Mouse (Mus musculus) ES-Bruce4 (cell line): ENCODE data around the gene Ptprj. TPM values are rescaled to one million over a fixed set of nuclear protein-coding genes. Genes with fewer than 3 reads are reported as not detected.

ENCODE experiments used
- H3K27ac ChIP-seq: 2 replicates; pipeline ENCODE4 v1.5.1; 2012; ENCODE audit warnings: low read length, inconsistent platforms; ENCODE audit not compliant: insufficient read depth
- H3K27me3 ChIP-seq: 2 replicates; pipeline ENCODE4 v1.6.1; 2012; ENCODE audit warnings: mild to moderate bottlenecking, low read length, inconsistent platforms; ENCODE audit not compliant: control insufficient read depth, poor library complexity, insufficient read depth, severe bottlenecking
- H3K36me3 ChIP-seq: 2 replicates; pipeline ENCODE4 v1.6.1; 2012; ENCODE audit warnings: inconsistent platforms, mild to moderate bottlenecking, low read length, moderate library complexity; ENCODE audit not compliant: control insufficient read depth, poor library complexity, insufficient read depth, severe bottlenecking
- H3K4me1 ChIP-seq: one replicate; pipeline ENCODE4 v1.8.1; 2011; ENCODE audit warnings: low read length; ENCODE audit not compliant: control insufficient read depth, insufficient read depth
- H3K4me3 ChIP-seq: 2 replicates; pipeline ENCODE4 v1.5.1; 2011; ENCODE audit warnings: low read depth, mild to moderate bottlenecking, low read length
- H3K9ac ChIP-seq: 2 replicates; pipeline ENCODE4 v1.6.1; 2012; ENCODE audit warnings: low read depth, mild to moderate bottlenecking, inconsistent platforms; ENCODE audit not compliant: poor library complexity, severe bottlenecking
- H3K9me3 ChIP-seq: replicated peaks from 2 replicates; pipeline ENCODE4 v1.6.1; 2012; ENCODE audit warnings: mild to moderate bottlenecking, low read length, inconsistent platforms; ENCODE audit not compliant: control insufficient read depth, poor library complexity, insufficient read depth, severe bottlenecking
- CTCF ChIP-seq: IDR thresholded peaks from one replicate; pipeline ENCODE4 v1.8.1; 2011; ENCODE audit warnings: low read depth, low read length
- EP300 ChIP-seq: IDR thresholded peaks from 2 replicates; pipeline ENCODE4 v1.6.1; 2011; ENCODE audit warnings: low read depth, low read length; ENCODE audit not compliant: insufficient read depth
- POLR2A ChIP-seq: IDR thresholded peaks from one replicate; pipeline ENCODE4 v1.8.1; 2011; ENCODE audit warnings: low read length; ENCODE audit not compliant: insufficient read depth
- polyA plus RNA-seq: library from polyadenylated mRNA; stranded (reverse); fragments of >200 nt; gene quantifications from 2 replicates; pipeline ENCODE4 v1.2.4, GENCODE M21; 2011; ENCODE audit warnings: low read depth; ENCODE audit not compliant: missing spikeins, insufficient read depth, insufficient read length

Gene Ptprj
- polyA plus RNA-seq, 1 experiment: 5.5 TPM

GRCm38 (mm10) chr2:90496680-90497074 is 83.8 kb downstream of the Ptprj start:
- H3K27ac ChIP-seq: no peak overlapping the region
- H3K4me3 ChIP-seq: no peak overlapping the region

DNA sequence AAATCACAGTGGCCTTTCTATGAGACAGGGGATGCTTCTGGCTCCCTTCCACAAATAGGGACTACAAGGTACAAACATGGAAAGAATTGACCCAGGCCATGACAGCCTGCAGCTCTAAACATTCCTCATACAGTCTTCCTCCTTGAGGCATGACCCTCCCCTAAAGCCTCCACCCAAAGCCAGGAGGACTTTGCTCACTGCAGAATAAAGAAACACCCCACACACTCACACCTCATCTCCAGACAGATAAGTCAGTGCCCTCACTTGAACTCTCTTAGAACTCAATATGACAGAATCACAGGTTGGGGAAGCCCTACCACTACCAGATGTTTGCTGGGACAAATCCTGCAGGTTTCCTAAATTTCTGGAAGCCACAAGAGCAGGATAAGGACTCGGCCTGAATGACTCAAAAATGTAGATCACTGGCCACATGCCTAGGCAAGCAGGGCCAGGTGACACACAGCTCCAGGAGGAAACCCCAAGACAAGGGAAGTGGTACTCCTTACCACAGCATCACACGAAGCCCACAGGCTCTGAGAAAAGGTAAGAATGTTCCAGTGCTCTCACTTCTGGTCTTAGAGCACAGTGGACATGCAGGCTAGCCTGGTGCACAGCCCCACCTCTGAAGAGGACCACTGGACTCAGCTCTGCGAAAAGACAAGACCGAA is 84.3 kb downstream of the Ptprj start:
- Histone ChIP-seq H3K4me3 (no peak overlapping the region), H3K36me3 (no peaks in the 10 kb centered on the region), H3K9ac (no peak overlapping the region), H3K27me3 (no peaks in the 10 kb centered on the region), H3K9me3 (no peaks in the 10 kb centered on the region), H3K4me1 (no peaks in the 10 kb centered on the region), H3K27ac (no peak overlapping the region)
- TF ChIP-seq POLR2A (no peak), EP300 (no peak), CTCF (no peak)

More at GRCm38 (mm10) chr2:90496680-90497074, 83.8 kb downstream of the Ptprj start:
- H3K9me3 ChIP-seq: no peaks in the 10 kb centered on the region
- H3K36me3 ChIP-seq: no peaks in the 10 kb centered on the region
- no peak overlapping the region for H3K9ac ChIP-seq
- H3K4me1 ChIP-seq: no peaks in the 10 kb centered on the region
- no peak for TF ChIP-seq POLR2A
- no peak for TF ChIP-seq CTCF
- TF ChIP-seq EP300: no peak
- no peaks in the 10 kb centered on the region for H3K27me3 ChIP-seq

DNA sequence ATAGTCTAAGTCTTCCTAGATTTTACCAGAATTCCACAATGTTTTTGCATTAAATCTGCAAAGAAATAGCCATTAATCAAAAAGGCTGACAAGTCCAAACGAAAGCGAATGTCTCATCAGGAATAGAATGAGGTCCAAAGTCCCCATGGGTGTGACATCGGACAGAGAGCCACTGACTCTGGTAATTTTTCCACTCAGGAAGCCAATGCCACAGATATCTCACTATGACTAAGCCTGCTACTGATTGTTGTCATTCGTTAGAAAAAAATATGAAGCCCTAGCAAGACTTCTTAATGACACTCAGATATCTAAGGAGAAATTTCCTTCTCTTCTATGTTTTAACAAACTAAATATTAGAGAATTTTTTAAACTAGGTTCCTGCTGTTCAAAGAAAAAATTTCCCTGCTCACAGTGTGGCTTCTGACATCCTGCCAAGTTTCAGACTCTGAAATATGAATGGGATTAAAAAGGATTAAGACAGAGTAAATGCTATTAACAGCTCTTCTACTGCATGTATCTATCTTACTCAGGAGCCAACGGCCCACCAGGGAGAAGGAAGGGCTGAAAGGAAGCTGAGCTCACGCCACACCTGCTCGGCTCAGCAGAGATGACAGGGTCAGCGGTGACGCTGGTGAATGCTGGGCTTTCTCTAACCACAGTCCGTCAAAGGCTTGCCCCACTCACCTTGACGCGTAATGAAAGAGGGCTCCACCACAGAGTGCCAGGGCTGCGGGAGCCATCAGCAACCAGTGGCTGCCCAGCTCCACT is 90.0 kb downstream of the Ptprj start:
- H3K27ac ChIP-seq: no peak overlapping the region
- no peaks in the 10 kb centered on the region for H3K4me1 ChIP-seq
- no peaks in the 10 kb centered on the region for H3K36me3 ChIP-seq
- no peak overlapping the region for H3K9ac ChIP-seq
- H3K27me3 ChIP-seq: no peaks in the 10 kb centered on the region
- no peaks in the 10 kb centered on the region for H3K9me3 ChIP-seq
- TF ChIP-seq POLR2A: no peak
- no peak for TF ChIP-seq EP300
- no peak overlapping the region for H3K4me3 ChIP-seq

- Histone ChIP-seq H3K9ac (no peak overlapping the region), H3K27me3 (no peaks in the 10 kb centered on the region), H3K4me1 (no peaks in the 10 kb centered on the region), H3K36me3 (no peaks in the 10 kb centered on the region), H3K9me3 (no peaks in the 10 kb centered on the region), H3K4me3 (no peak overlapping the region), H3K27ac (no peak overlapping the region)
- TF ChIP-seq EP300: no peak
- TF ChIP-seq CTCF: no peak
- TF ChIP-seq POLR2A: no peak
Measured at GRCm38 (mm10) chr2:90489839-90490238, 90.6 kb downstream of the Ptprj start.

DNA sequence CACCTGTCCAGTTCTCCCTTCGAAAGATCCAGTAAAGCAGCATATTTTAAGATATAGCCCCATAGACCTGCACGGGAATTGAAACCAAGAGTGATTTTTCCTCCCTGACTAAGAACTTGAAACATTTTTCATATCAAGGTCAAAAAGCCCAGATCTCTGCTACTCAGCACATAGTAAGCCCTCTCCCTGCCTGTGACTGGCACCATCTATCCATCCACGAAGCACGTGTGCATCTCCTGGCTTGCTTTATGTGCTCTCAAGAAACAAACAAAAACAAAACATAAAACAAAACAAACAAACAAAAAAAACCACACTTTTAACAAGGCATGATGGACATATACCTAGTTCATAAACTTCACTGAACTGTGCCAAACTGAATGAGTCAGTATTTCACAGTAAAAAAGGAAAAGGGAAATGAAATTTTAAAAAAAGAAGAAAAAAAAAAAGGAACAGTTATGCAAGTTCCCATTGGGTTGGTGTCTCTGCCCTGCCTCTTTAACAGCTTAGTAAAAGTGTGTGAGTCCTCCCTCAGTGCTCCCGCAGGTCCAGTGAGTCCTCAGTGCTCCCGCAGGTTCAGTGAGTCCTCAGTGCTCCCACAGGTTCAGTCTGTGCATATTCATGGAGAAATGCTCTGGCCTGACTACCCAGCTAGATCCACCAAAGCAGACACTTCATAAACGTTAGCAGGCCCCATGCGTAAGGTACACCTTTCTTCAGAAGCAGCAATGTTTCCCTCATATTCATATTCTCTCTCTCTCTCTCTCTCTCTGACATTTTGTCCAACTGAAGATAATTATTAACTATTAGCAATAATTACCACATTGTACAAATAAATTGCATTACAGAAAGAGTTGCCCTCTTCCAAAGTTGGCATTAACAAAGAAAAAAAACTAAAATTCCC is 91.5 kb downstream of the Ptprj start:
- Histone ChIP-seq H3K27ac (no peak overlapping the region), H3K27me3 (no peaks in the 10 kb centered on the region), H3K9me3 (no peaks in the 10 kb centered on the region), H3K9ac (no peak overlapping the region), H3K4me3 (no peak overlapping the region), H3K4me1 (no peaks in the 10 kb centered on the region), H3K36me3 (no peaks in the 10 kb centered on the region)
- no peak for TF ChIP-seq CTCF
- TF ChIP-seq POLR2A: no peak
- TF ChIP-seq EP300: no peak
